Mouse (Mus musculus) bone marrow macrophage, adult 2 months (primary cell): ENCODE data around the gene Lrch3.

Experiments used
- CTCF ChIP-seq: IDR thresholded peaks from 2 replicates; pipeline ENCODE4 v1.5.1; 2012; ENCODE audit warnings: low read depth, mild to moderate bottlenecking, low read length, moderate library complexity
- POLR2A ChIP-seq: IDR thresholded peaks from 2 replicates; pipeline ENCODE4 v1.6.1; 2012; ENCODE audit warnings: mild to moderate bottlenecking, low read depth, low read length, borderline replicate concordance

DNA sequence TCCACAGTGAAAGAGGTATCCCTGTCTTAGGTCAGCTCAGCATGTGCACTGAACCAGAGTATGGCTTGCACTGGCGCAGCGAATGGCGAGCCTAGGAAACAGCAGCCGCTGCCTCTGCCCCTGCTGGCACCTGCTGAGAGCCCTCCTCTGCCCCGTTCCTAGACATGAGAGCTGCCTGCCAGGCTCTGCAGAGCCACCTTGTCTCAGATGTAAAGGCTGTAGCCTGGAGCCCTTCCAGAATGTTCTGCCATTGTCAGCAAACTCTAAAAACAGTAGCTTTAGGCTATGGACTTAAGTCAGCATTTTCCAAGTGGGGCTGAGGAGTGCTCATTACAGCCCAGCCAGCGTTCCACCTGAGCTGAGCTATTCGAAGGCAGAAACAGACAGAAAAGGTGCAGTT is 93.5 kb downstream of the Lrch3 start:
- TF ChIP-seq CTCF (no peak), POLR2A (no peak)
